Mouse (Mus musculus) testis, adult 2 months (tissue): ENCODE data around the gene Nae1.

Experiments used
- CTCF ChIP-seq: fragments of 200-500 bp; IDR thresholded peaks from 2 replicates; pipeline ENCODE4 v1.5.1; 2012; ENCODE audit warnings: low read depth, mild to moderate bottlenecking, inconsistent platforms, low read length, moderate library complexity; ENCODE audit not compliant: control insufficient read depth, insufficient read depth, insufficient replicate concordance
- POLR2A ChIP-seq: fragments of 200-500 bp; IDR thresholded peaks from 2 replicates; pipeline ENCODE4 v1.6.1; 2012; ENCODE audit warnings: low read depth, mild to moderate bottlenecking, inconsistent platforms, low read length, moderate library complexity; ENCODE audit not compliant: control insufficient read depth

DNA sequence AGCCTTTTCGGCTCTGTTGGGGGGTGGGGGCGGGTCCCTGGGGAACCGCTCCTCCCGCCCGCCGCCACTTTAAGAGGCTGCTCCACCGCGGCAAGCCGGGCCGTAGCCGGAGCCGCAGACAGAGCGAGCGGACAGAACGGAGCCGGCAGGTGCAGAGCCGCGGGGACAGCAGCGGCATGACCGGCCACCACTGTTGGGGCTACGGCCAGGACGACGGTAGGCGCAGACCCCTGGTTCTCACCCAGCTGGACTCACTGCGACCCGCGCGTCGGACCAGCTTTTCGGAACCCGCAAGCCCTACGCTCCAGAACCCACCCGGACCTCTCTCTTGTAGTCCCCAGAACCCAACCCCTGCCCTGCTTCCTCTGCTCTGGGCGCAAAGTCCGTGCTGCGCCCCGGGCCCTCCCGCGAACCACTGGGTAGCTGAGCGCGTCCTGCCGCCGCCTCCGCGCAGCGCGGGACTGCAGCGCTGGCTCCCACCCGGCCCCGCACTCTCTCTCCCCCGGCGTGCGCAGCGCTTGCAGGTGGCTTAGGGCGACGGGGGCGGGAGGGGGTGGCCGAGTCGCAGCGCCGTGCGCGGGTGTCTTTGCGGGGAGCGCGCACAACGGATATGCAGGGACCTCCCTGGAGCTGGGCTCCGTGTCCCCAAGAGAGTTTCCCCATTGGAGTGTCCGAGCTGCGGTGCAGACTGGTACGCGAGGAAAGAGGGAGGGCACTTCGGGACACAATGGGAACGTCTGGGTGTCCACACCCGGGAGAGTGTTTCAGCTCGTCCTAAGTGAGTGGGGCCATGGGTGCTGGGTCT is 6.5 kb upstream of the Nae1 start:
- TF ChIP-seq CTCF, result no peak
- 0 out of 2 replicates have a peak, but pooled peaks have one; percentile 13 for TF ChIP-seq POLR2A
